Mouse (Mus musculus) megakaryocyte, adult 5-6 weeks (primary cell): ENCODE results near the gene Olfr1370. TPM values are rescaled to one million over a fixed set of nuclear protein-coding genes. Genes with fewer than 3 reads are reported as not detected.
"Not testable (repeated sequence)": the region's sequence is repeated elsewhere in the genome, so short reads cannot be mapped to it uniquely, and the experiment has no call there.

Experiments used
- ATAC-seq: 2 replicates; pipeline ENCODE4 v1.8.0; 2016; ENCODE audit warnings: mild to moderate bottlenecking, inconsistent platforms; ENCODE audit not compliant: poor library complexity, severe bottlenecking
- total RNA-seq, 2 experiments: library from RNA; stranded (forward) in 1 of 2; stranded (reverse) in 1 of 2; fragments of 153-499, 151-499 nt in 1 of 2; fragments of 221-1000, 200-1000 nt in 1 of 2; gene quantifications; 2 replicates each; pipeline versions ENCODE4 v1.2.3 to v1.2.4; 2015 to 2017

Gene Olfr1370
- total RNA-seq (2015) (not detected in 2 replicates), total RNA-seq (2017) (not detected in 2 replicates)

- no peak for ATAC-seq
Measured at GRCm38 (mm10) chr13:21074847-21075246, at the start of gene Olfr1370. Gene Olfr1370, minus strand, starts transcription at chr13:21074947.

GRCm38 (mm10) chr13:21114121-21114520 lies 39.4 kb upstream of the Olfr1370 start:
- no peak for ATAC-seq

- ATAC-seq = not testable (repeated sequence)
Measured at GRCm38 (mm10) chr13:21111183-21111582, 36.4 kb upstream of the Olfr1370 start, which contains the start of gene Olfr1369-ps1. Gene Olfr1369-ps1, plus strand, starts transcription at chr13:21111483.

- ATAC-seq = no peak
Measured at GRCm38 (mm10) chr13:21110441-21110840, 35.7 kb upstream of the Olfr1370 start.

- ATAC-seq = no peak
Measured at GRCm38 (mm10) chr13:21109759-21110158, 35.0 kb upstream of the Olfr1370 start.

- ATAC-seq = no peak
Measured at GRCm38 (mm10) chr13:21082686-21083085, 7.9 kb upstream of the Olfr1370 start.

GRCm38 (mm10) chr13:21066021-21066420 lies 8.7 kb downstream of the Olfr1370 start:
- no peak for ATAC-seq

- no peak for ATAC-seq
Measured at GRCm38 (mm10) chr13:21050118-21050517, 24.6 kb downstream of the Olfr1370 start.

GRCm38 (mm10) chr13:21040589-21041199 lies 34.1 kb downstream of the Olfr1370 start:
- ATAC-seq = no peak

GRCm38 (mm10) chr13:21035981-21036380 lies 38.8 kb downstream of the Olfr1370 start:
- no peak for ATAC-seq

GRCm38 (mm10) chr13:21035011-21035410 lies 39.7 kb downstream of the Olfr1370 start:
- ATAC-seq = no peak

- ATAC-seq = no peak
Measured at GRCm38 (mm10) chr13:21033176-21033575, 41.6 kb downstream of the Olfr1370 start.

- ATAC-seq = no peak
Measured at GRCm38 (mm10) chr13:21024831-21025230, 49.9 kb downstream of the Olfr1370 start.

Other genes with a start within 250 kb of the Olfr1370 start
- gene Olfr1369-ps1, start 36.5 kb upstream of the Olfr1370 start, total RNA-seq (2015) = not detected in 2 replicates
- 0.04 TPM in 1 of 2 replicates, not detected in the other for gene Olfr1369-ps1, start 36.5 kb upstream of the Olfr1370 start, total RNA-seq (2017)
- not detected in 2 replicates for gene Olfr263, start 54.7 kb upstream of the Olfr1370 start, total RNA-seq (2015)
- gene Olfr263, start 54.7 kb upstream of the Olfr1370 start, total RNA-seq (2017) = not detected in 2 replicates
- gene Olfr1368, start 70.9 kb upstream of the Olfr1370 start, total RNA-seq (2015) = not detected in 2 replicates
- gene Olfr1368, start 70.9 kb upstream of the Olfr1370 start, total RNA-seq (2017) = not detected in 2 replicates
- gene Trim27, start 104.5 kb upstream of the Olfr1370 start, total RNA-seq (2015) = 47.7 and 50.6 TPM in 2 replicates
- 79.9 and 84.0 TPM in 2 replicates for gene Trim27, start 104.5 kb upstream of the Olfr1370 start, total RNA-seq (2017)
- gene Gpx5, start 217.8 kb upstream of the Olfr1370 start, total RNA-seq (2015) = not detected in 2 replicates
- gene Gpx5, start 217.8 kb upstream of the Olfr1370 start, total RNA-seq (2017) = not detected in 2 replicates
- gene Gpx6, start 237.2 kb upstream of the Olfr1370 start, total RNA-seq (2015) = not detected in 2 replicates
- not detected in 2 replicates for gene Gpx6, start 237.2 kb upstream of the Olfr1370 start, total RNA-seq (2017)